Mouse (Mus musculus) layer of hippocampus, postnatal 25 days (tissue): ENCODE data around the gene Poc1b. TPM values are rescaled to one million over a fixed set of nuclear protein-coding genes. Genes with fewer than 3 reads are reported as not detected.

Experiments
- DNase-seq, 2 experiments: peaks; one replicate each; pipeline ENCODE4 v3.0.0; 2022; ENCODE audit warnings: mixed read lengths in 2 of 2, low spot score in 1 of 2; ENCODE audit errors: extremely low spot score in 1 of 2
- total RNA-seq, 2 experiments: library from RNA; stranded (reverse); gene quantifications; 2 replicates each; pipeline ENCODE4 v1.2.3; 2021

The Poc1b gene
- total RNA-seq, 2 experiments from 2014 or later, result 6.5 to 8.2 TPM

GRCm38 (mm10) chr10:99114295-99114694 lies 7.5 kb downstream of the Poc1b start:
- DNase-seq, result no peak

- DNase-seq, result no peak
Observed at GRCm38 (mm10) chr10:99115471-99116236, 8.8 kb downstream of the Poc1b start.

DNA sequence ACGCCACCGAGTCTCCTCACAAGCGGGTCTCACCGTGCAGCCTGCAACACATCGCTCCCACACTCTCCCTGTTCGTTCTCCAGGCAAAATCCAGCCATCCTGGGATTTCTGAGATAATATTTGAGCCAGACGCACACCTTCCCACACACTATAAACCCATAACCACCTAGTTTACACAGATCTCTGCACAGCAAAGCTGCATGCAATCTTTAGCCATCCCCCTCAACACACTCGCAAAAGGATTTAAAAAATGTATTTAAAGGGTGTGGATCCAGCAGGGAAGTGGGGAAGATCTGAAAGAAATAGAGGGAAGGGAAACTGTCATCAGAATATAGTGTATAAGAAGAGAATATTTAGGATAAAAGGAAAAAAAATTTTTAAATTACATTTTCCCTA lies 9.4 kb downstream of the Poc1b start:
- no peak for DNase-seq

DNA sequence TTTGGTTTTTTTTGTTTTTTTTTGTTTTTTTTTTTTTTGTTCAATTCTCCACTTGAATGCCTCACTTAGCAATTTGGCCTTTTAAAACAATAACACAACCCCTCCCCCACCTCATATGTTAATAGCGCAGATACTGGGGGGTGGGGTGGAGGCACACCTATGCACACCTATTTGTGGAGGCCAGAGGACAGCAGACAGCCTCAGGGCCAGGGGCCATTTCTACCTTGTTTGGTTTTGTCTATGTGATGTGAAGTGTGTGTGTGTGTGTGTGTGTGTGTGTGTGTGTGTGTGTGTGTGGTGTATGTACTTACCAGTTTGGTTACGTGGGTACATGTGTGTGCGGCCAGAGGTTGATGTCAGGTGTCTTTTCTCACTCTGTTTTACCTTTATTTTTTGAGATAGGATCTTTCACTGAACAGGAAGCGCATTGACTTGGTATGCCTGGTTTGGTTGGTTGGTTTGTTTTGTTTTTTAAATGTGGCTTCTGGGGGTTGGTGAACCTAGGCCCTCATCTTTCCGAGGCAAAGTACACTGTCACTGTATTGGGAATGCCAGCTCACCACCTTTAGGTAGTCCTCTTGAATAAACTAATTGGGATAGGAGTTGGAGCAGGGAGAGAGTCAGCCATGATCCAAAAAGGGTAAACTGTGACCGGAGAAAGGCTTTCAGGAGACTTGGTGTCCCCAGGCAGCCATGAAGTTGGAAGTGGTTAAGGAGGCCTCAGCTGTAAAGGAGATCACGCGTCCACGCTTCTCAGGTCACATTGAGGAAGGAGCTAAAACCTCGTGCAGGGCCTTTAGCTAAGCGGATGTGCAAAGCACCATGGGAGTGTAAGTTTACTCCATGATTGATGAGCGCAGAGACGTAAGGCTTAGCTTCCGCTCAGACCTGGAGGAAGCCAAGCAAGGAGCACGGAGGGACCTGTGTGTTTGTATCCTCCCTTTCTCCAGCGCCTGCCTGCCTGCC lies 10.1 kb downstream of the Poc1b start:
- DNase-seq, result no peak

DNA sequence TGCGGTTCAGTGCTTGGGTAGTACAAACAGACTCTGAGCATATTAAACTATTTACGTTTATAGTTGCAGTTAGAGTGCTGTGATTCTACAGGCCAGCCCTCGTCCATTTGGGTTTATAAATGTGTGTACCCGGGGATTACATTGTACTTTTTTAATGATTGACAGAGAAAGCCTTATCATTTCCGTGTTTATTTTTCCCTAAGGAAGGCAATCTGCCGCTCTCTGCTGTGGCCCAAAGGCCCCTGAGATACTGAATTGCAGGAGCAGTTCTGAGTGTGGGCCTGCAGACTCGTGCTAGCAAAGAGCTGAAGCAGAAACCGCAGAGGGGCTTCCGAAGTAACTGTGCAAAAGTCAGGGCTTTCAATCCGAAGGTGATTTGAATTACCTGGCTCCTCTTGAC lies 11.0 kb downstream of the Poc1b start:
- DNase-seq, result no peak

GRCm38 (mm10) chr10:99118697-99119096 lies 11.9 kb downstream of the Poc1b start:
- DNase-seq, result no peak

- DNase-seq, result no peak
Observed at GRCm38 (mm10) chr10:99119471-99119870, 12.6 kb downstream of the Poc1b start.

DNA sequence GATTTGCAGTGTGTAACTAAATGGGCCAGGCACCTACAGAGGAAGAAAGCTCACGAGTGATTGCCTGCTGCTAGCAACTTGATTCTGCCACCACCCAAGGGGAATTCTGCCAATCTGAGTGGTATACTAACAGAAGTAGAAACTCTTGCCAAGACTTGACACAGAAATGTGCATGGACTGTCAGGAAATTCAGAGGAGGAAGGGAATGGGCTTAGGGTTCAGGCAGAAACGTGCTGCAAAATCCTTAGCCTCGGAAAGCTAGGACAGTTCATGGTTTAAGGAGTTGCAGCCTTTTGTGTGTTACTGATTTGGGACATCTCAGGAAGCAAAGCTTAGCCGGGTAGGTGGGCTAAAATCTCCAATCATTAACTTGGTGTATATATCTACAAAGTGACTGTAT lies 19.4 kb downstream of the Poc1b start, which contains the start of gene Phxr2:
TSS of gene Phxr2 (minus strand) at position 101 of the 400 bp plus-strand sequence.
- no peak for DNase-seq

DNA sequence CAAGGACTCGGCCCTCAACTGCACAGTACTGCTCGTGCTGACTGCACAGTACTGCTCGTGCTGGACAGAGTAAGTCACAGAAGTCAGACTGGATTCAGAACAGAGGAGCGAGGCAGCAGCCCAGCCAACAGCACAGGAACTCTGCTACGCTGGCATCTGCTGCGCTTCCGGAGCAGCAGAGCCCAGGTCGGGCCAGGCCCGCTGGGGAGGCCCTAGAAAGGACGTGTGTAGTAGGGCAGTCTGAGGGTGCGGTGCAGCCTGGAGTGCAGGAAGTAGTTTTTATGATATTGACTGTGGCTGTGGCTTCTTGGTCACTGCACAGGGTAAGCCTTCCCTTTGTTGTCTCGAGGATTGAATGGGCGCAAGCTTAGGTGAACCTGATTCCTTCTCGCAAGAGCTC lies 20.1 kb downstream of the Poc1b start:
- no peak for DNase-seq

GRCm38 (mm10) chr10:99127691-99128261 lies 20.9 kb downstream of the Poc1b start:
- no peak for DNase-seq

- DNase-seq, result no peak
Observed at GRCm38 (mm10) chr10:99130611-99131010, 23.8 kb downstream of the Poc1b start.

- DNase-seq, result no peak
Observed at GRCm38 (mm10) chr10:99131298-99131697, 24.5 kb downstream of the Poc1b start.

- DNase-seq, result peak in 1 of 2 experiments; percentile 27
Observed at GRCm38 (mm10) chr10:99132189-99132588, 25.4 kb downstream of the Poc1b start.

- DNase-seq, result no peak
Observed at GRCm38 (mm10) chr10:99132595-99133272, 25.9 kb downstream of the Poc1b start.

- no peak for DNase-seq
Observed at GRCm38 (mm10) chr10:99133321-99133875, 26.6 kb downstream of the Poc1b start.

GRCm38 (mm10) chr10:99136337-99136736 lies 29.5 kb downstream of the Poc1b start:
- no peak for DNase-seq

- DNase-seq, result no peak
Observed at GRCm38 (mm10) chr10:99145611-99146010, 38.8 kb downstream of the Poc1b start.

DNA sequence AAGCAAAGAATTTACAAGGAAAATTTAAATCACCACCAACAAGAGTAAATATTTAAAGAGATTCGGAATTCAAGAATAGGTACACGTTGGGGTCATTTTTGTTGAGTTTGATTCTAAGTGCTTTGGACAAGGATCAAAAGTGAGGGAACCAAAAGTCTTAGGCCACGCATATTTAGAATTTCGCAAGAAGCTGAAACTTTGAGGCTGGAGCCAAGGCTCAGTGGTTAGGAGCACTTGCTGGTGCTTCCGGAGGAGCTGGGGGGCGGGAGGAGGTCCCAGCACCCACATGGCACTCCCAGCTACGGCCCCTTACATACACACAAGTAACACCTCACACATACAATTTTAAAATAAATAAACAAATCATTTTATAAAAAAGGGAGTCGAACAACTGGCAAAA lies 39.8 kb downstream of the Poc1b start:
- DNase-seq, result no peak

GRCm38 (mm10) chr10:99150016-99150415 lies 43.2 kb downstream of the Poc1b start:
- DNase-seq, result no peak

DNA sequence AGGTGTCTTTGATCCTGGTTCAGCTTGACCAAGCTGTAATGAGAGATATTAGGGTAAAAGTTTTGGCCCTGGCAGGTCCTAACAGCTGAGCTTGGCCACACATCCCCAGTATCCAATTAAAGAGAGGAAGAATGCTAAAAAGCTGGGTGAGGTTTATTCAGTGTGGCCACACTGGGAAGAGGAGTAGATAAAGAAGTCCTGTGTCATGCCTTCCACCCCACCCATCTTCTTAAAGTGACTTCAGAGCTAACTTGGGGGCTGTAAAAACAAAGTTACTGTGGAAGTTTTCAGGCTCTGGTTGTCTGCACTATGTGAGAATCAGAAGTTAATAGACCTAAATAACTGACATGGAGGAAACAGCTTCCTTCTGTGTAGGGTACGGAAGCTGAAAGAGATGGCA lies 44.7 kb downstream of the Poc1b start:
- DNase-seq, result no peak
